Mouse (Mus musculus) liver, postnatal 0 days (tissue): ENCODE data around the gene Fam126a.

Source experiments
- CTCF ChIP-seq: sonication (generic); IDR thresholded peaks from 2 replicates; pipeline ENCODE4 v1.5.1; 2016; ENCODE audit warnings: antibody characterized with exemption, low read depth
- EP300 ChIP-seq: IDR thresholded peaks from 2 replicates; pipeline ENCODE4 v1.6.1; 2016; ENCODE audit warnings: antibody characterized with exemption, low read depth, mild to moderate bottlenecking

DNA sequence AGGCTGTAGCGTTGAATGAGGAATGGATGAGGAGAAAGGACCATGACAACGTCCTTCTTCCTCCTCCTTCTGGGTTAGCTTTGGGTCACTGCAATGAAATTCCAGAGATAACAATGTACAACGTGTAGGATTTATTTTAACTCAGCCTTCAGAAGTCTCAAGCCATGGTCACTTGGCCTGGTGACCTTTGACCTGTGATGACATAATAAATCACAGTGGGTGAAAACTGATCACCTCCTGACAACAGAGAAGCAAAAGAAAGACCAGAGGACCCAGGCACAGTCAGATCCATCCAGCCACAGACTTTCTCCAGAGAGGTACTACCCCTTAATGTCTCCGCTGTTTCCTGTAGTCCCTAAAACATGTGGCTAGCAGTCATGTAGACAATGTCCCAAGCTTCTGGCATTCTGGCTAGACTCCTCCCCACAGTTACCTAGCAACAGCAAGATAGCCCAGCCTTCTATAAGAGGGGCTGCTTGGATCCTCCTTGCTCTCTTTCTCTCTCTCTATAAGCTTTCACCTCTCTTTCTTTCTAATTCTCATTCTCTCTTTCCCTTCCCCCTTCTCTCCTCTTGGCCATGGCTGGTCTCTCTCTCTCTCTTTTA is 121.9 kb downstream of the Fam126a start:
- no peak for TF ChIP-seq CTCF
- no peak for TF ChIP-seq EP300
